Mouse (Mus musculus): Measurements from ENCODE around the gene Myl3. TPM values are rescaled to one million over a fixed set of nuclear protein-coding genes. Genes with fewer than 3 reads are reported as not detected.

Gene Myl3
- total and polyA plus RNA-seq, 3 experiments, result not detected

DNA sequence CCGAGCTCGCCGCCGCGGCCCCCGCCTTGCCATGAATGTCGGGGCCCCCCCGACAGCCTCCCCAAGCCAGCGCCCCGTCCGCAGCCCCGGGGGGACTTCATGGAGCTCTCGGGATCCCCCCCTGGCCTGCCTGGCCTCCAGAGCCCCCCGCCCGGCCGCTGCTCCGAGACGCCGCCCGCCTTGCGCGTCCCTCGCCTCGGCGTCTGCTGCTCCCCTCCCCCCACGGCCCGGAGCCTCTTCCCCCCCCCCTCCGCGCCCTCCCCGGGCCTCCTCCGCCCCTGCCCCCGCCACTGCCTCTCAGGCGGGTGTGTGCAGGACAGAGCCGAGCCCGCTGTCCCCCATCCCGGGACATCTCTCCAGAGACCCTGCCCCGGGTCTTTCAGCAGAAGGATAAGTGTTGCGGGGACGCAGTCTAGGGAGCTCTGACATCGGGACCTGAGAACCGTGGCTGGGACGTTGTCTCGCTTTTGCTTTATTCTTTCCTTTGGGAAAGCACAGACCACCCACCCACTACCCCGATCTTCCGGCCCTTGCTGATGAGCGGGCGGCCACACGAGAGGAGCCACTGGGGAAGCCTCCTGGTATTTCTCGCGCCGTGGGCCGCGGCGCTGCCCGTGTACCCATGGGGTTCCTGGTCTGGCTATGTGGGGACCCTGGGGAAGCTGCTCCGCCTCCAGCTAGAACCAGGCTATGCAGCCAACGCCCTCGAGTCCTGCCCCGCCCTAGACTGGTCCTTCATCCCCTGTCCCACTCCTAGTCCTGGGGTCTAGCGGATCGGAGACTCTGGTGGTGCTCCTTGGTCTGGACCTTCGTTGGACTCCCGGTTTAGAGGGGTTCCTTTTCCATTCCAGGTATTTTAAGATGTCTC, 2.0 kb downstream of the Myl3 start:
- H3K9ac ChIP-seq (ENCODE audit: control insufficient read depth, low read depth, low read length, poor library complexity, severe bottlenecking), result no peak overlapping the region
- TF ChIP-seq CHD1 (IDR thresholded peaks at IDR 0.05; ENCODE audit: low read depth, low read length), result no peak
- DNase-seq (ENCODE audit: low read depth, low spot score), result no peak
- H3K79me2 ChIP-seq (ENCODE audit: control insufficient read depth, insufficient read depth, low read length, poor library complexity), result no peaks in the 10 kb centered on the region
- no peaks in the 10 kb centered on the region for H3K4me1 ChIP-seq (ENCODE audit: control insufficient read depth in 1 of 2, insufficient read depth in 2 of 2, low read length in 2 of 2)
- peaks cover 2 to 3% of the 10 kb centered on the region in 2 experiments; a peak in 2 of 4 replicates for H3K27me3 ChIP-seq (ENCODE audit: control insufficient read depth in 1 of 2, insufficient read depth in 2 of 2, low read length in 2 of 2)
- H3K4me3 ChIP-seq (ENCODE audit: control insufficient read depth in 1 of 2, insufficient read depth in 1 of 2, low read depth in 2 of 2, low read length in 2 of 2), result no peak overlapping the region
- H3K36me3 ChIP-seq (ENCODE audit: control insufficient read depth in 1 of 2, insufficient read depth in 2 of 2, low read length in 2 of 2), result no peaks in the 10 kb centered on the region
- no peak overlapping the region for H3K27ac ChIP-seq (ENCODE audit: control insufficient read depth, low read depth, low read length)
- no peaks in the 10 kb centered on the region for H3K9me3 ChIP-seq (replicated peaks; ENCODE audit: insufficient read depth, low read length)

GRCm38 (mm10) chr9:110745752-110746151, 4.1 kb downstream of the Myl3 start:
- no peak for DNase-seq (ENCODE audit: low read depth, low spot score)
- H3K27ac ChIP-seq (ENCODE audit: control insufficient read depth, low read depth, low read length), result no peak overlapping the region
- H3K9ac ChIP-seq (ENCODE audit: control insufficient read depth, low read depth, low read length, poor library complexity, severe bottlenecking), result no peak overlapping the region
- no peaks in the 10 kb centered on the region for H3K79me2 ChIP-seq (ENCODE audit: control insufficient read depth, insufficient read depth, low read length, poor library complexity)
- H3K4me1 ChIP-seq (ENCODE audit: control insufficient read depth in 1 of 2, insufficient read depth in 2 of 2, low read length in 2 of 2), result no peaks in the 10 kb centered on the region
- no peaks in the 10 kb centered on the region for H3K36me3 ChIP-seq (ENCODE audit: control insufficient read depth in 1 of 2, insufficient read depth in 2 of 2, low read length in 2 of 2)
- peaks cover 2 to 4% of the 10 kb centered on the region in 2 experiments; a peak in 3 of 4 replicates for H3K27me3 ChIP-seq (ENCODE audit: control insufficient read depth in 1 of 2, insufficient read depth in 2 of 2, low read length in 2 of 2)
- H3K9me3 ChIP-seq (replicated peaks; ENCODE audit: insufficient read depth, low read length), result no peaks in the 10 kb centered on the region
- H3K4me3 ChIP-seq (ENCODE audit: control insufficient read depth in 1 of 2, insufficient read depth in 1 of 2, low read depth in 2 of 2, low read length in 2 of 2), result no peak overlapping the region
- TF ChIP-seq CHD2 (IDR thresholded peaks at IDR 0.05; ENCODE audit: low read length), result no peak
- no peak for TF ChIP-seq SMC3 (IDR thresholded peaks at IDR 0.05; ENCODE audit: low read depth, low read length)
- TF ChIP-seq NRF1 (IDR thresholded peaks at IDR 0.05; ENCODE audit: insufficient read depth, low read depth, low read length, poor library complexity, severe bottlenecking), result no peak
- no peak for TF ChIP-seq ZC3H11A (IDR thresholded peaks at IDR 0.05; ENCODE audit: low read depth, low read length)
- no peak for TF ChIP-seq ELF1 (IDR thresholded peaks at IDR 0.05; ENCODE audit: low read depth, low read length)
- TF ChIP-seq USF1 (IDR thresholded peaks at IDR 0.05; ENCODE audit: low read depth, low read length), result no peak
- TF ChIP-seq GABPA (IDR thresholded peaks at IDR 0.05; ENCODE audit: low read depth, low read length), result no peak
- TF ChIP-seq CTCF (IDR thresholded peaks at IDR 0.05 in 2 of 3, conservative IDR thresholded peaks at IDR 0.05 in 1 of 3; ENCODE audit: control insufficient read depth in 1 of 3, insufficient read depth in 1 of 3, low read depth in 2 of 3, low read length in 3 of 3, poor library complexity in 1 of 3, severe bottlenecking in 1 of 3), result no peak

DNA sequence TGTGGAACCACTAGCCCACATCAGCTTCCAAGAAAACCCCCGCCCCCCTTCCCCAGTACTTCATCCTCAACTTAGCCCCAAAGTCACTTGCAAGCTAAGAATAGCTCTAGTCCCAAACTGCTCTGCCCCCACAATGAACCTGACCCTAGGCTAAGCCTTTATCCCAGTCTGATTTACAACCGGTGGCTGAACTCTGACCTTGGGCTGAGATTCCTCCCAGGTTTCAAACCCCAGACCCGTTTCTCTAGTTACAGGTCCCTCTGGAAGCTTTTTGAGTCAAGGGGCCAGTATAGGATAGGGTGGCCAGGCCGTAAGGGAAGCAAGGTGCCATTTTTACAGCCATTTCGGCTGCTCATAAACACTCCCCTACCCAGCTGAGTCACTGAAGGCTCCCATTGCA, 4.6 kb downstream of the Myl3 start:
- H3K27me3 ChIP-seq (ENCODE audit: control insufficient read depth in 1 of 2, insufficient read depth in 2 of 2, low read length in 2 of 2), result peaks cover 3 to 4% of the 10 kb centered on the region in 2 experiments
- no peaks in the 10 kb centered on the region for H3K9me3 ChIP-seq (replicated peaks; ENCODE audit: insufficient read depth, low read length)
- H3K36me3 ChIP-seq (ENCODE audit: control insufficient read depth in 1 of 2, insufficient read depth in 2 of 2, low read length in 2 of 2), result no peaks in the 10 kb centered on the region
- H3K79me2 ChIP-seq (ENCODE audit: control insufficient read depth, insufficient read depth, low read length, poor library complexity), result no peaks in the 10 kb centered on the region
- H3K9ac ChIP-seq (ENCODE audit: control insufficient read depth, low read depth, low read length, poor library complexity, severe bottlenecking), result no peak overlapping the region
- no peaks in the 10 kb centered on the region for H3K4me1 ChIP-seq (ENCODE audit: control insufficient read depth in 1 of 2, insufficient read depth in 2 of 2, low read length in 2 of 2)
- no peak for DNase-seq (ENCODE audit: low read depth, low spot score)
- H3K27ac ChIP-seq (ENCODE audit: control insufficient read depth, low read depth, low read length), result no peak overlapping the region
- TF ChIP-seq HCFC1 (IDR thresholded peaks at IDR 0.05; ENCODE audit: low read depth, low read length), result no peak
- TF ChIP-seq ZC3H11A (IDR thresholded peaks at IDR 0.05; ENCODE audit: low read depth, low read length), result no peak
- H3K4me3 ChIP-seq (ENCODE audit: control insufficient read depth in 1 of 2, insufficient read depth in 1 of 2, low read depth in 2 of 2, low read length in 2 of 2), result no peak overlapping the region
